Mouse (Mus musculus) ES-Bruce4 (cell line): Measurements from ENCODE around the gene Ccdc8.

Experiments used
- CTCF ChIP-seq: IDR thresholded peaks from one replicate; pipeline ENCODE4 v1.8.1; 2011; ENCODE audit warnings: low read depth, low read length
- EP300 ChIP-seq: IDR thresholded peaks from 2 replicates; pipeline ENCODE4 v1.6.1; 2011; ENCODE audit warnings: low read depth, low read length; ENCODE audit not compliant: insufficient read depth
- POLR2A ChIP-seq: IDR thresholded peaks from one replicate; pipeline ENCODE4 v1.8.1; 2011; ENCODE audit warnings: low read length; ENCODE audit not compliant: insufficient read depth

DNA sequence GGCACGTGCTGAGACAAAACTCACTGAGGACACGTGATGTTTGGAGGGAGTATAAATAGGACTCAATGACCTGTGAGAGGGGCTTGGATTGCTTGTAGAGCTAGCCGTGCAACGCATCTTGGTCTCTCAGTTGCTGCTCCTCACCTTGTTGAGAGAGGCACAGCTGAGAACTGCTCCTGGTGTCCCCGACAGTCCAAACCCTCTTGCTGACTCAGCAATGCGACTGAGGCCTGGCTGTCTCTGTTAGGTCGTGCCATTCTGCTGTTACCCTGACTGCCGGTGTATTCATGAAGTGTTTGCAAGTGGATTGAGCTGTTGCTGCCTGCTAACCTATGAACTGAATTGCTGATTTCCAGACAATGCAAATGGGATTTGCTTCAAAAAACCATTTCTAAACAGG, 16.2 kb upstream of the Ccdc8 start:
- TF ChIP-seq CTCF, result no peak
- TF ChIP-seq POLR2A, result no peak
- no peak for TF ChIP-seq EP300
